Mouse (Mus musculus) E14TG2a.4 (cell line): ENCODE data around the gene Zfp663.

ENCODE experiments used
- CTCF ChIP-seq: conservative IDR thresholded peaks from 2 replicates; pipeline ENCODE4 v1.5.1; 2014; ENCODE audit warnings: low read length
- NANOG ChIP-seq: IDR thresholded peaks from 2 replicates; pipeline ENCODE4 v1.6.1; 2014; ENCODE audit warnings: borderline replicate concordance, low read length, mixed read lengths
- POU5F1 ChIP-seq: IDR thresholded peaks from 2 replicates; pipeline ENCODE4 v1.6.1; 2014; ENCODE audit warnings: low read length, borderline replicate concordance

DNA sequence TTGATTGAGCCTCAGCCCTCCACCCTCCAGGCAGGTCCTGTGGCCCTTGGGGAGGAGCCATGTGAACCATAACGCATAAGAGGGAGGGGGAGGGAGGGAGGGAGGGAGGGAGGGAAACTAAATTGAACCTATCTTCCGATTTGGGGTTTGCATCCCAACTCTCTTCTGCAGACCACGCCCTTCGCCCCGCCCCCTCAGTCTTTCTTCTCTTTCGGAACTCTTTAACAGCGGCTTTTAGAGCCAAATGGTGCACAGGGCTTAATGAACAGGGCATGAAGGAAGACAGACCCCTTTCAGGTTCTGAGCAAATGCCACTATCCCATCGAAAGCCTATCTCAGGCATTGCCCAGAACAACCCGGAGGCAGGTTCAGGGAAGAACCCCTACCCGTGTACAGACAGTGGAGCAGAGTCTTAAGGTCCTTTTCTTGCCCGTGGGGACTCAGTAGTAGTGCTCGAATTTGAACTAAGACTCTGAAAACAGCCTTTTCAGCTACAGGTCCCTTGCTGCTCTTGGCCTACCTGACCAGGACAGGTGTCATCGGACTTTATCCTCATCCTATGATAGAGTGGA lies 575 bp downstream of the Zfp663 start:
- no peak for TF ChIP-seq CTCF
- no peak for TF ChIP-seq NANOG
- TF ChIP-seq POU5F1: no peak
